Mouse (Mus musculus): ENCODE data around the gene Plekha7.
"Not testable (repeated sequence)": the region's sequence is repeated elsewhere in the genome, so short reads cannot be mapped to it uniquely, and the experiment has no call there.

Gene Plekha7

DNA sequence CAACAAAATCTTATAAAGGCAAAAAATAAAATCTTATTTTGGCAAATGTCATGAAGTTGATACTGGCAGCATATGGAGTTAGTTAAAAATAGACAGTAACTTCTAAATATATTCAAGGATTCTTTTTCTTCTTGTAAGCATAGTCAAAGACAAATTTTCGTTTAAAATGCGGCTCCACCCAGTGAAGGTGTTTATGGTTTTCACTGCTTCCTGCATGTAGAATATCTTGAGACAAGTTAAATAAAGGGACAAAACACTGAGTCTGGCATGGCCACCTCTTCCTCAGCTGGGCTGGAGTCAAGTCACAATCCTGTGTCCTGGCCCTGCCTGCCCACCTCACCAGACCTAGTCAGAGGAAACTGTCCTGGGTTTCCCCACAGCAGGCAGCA is 184.6 kb downstream of the Plekha7 start:
- DNase-seq = no peak

DNA sequence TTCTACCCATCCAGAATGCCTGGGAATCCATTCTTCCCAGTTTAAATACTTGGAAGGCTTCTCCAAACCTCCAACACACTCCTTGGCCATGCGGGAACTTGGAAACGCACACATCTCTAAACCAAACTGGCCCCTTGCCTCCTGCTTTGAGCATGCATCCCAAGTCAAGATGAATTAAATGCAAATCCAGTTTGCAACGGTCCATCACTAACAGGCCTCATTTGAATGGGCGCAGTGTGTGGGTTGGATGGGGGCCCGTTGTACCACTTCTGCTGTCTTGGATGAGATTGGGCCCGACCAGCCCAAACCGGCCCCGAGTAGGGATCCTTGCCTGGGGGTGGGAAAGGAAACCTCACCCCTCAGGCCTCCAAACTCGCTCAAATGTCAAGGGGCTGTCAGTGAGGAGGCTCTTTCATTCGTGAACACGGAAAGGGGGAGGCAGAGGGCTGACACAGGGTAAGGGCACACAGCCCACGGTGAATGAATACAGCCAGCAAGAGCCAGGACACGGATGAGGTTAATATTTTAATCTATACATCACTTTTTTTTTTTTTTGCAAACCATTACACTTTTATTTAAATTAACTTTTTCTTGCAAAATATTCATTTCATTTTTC is 185.1 kb downstream of the Plekha7 start:
- no peak for DNase-seq

DNA sequence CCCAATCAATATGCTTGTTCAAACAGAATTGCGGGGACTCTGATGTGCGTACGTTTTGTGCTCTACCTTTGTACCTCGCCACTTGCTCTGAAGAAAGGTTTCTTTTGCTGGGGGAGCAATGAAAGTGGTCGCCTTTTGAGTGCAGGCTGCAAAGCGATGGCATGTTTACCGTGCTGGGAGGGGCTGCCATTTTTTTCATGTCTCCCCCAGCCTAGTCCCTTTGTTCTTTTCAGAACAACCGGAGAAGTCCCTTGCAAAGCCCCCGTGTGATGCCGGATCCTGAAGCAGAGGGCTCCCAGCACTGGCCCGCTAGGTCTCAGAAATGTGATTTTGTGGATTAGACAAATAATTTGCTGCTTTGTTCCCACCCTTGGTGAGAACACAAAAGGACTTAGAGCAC is 187.0 kb downstream of the Plekha7 start:
- DNase-seq = no peak

DNA sequence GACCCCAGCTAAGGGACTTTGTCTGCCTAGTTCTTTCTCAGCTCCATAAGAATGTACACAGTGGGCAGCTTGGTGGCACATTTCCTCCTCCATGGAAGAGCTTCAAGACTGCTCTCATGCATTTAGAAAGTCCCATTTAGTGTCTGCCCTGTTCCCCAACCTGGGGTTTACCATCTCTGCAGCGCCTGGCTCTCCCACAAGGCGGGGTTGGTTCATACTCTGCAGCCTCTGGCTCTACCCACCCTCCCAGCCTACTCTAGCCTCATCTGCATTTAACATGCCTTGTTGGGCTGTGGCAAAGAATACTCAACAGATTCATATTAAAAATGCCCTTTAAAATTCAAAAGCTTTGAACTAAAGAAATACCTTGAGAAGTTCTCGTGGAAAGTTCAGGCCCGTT is 187.4 kb downstream of the Plekha7 start:
- no peak for DNase-seq

DNA sequence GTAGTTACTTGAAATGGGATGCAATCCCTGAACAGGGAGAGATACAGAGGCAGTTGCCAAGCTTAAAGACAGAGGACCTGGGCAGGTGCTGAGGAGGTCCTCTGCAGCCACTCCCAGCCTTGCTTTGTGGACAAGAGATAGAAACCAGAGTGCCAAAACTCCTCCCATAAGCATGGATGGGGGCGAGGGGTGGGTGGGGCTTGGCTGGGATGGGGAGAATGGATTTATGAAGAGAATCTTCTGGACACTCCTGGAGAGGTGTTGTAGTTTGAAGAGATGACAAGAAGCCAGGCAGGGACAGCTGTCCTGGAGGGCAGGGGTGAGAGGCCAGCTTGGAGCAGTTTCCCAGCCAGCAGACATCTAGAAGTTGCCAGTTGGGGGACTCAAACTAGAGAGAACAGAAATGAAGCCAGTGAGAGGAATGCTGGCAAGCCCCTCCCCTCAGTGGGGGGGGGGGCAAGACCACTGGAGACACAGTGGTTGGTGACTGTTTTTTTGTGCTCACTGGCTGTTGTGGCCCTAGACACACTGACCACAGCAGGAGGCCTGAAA is 188.8 kb downstream of the Plekha7 start:
- DNase-seq = no peak

DNA sequence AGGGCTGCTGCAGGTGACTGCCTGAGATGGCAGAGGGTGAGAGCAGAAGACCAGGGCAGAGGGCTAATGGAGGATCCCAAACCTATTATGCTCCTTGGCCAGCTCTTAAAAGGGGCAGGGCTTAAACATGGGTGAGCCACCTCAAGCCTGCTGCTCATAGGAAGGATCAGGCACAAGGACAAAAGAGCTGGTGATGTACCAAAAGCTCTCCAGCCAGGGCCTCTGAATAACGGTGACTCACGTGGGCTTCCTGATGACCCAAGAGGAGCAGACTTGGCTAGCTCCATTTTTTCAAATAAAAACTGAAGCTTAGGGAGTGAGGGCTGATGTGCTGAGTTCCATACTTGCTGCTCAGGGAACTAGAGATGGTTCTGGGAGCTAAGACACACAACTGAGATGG is 192.2 kb downstream of the Plekha7 start:
- no peak for DNase-seq

DNA sequence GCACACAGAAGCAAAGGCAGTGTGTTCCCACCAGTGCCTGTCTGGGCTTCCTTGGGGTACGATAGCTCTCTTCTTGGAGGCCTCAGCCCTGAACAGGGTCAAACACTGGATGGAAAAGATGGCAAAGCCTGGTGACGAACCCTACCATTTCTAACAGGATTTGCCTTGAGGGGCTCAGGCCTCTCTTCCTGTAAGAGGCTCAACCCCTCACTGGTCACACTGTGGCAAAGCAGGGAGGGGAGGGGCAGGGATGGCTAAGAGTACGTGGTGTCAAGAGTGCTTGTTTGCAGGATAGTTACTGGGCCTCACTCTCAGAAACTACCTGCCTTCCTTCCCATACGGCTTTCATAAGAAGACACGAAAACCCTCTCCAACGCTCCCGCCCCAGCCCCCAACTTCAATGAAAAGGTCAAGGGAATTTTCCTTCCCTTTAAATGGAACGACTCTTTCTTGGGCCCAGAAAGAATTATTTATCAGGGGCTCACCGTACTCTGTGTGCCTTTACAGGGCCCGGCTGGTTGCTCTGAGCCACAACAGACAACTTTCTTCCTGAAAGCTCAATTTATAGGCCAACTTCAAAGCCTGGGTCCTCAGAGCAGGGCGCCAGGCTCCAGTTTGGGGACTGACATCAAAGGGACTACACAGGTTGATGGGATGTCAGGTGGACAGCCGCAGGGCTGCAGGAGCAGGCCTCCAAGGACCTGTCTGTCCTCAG is 192.8 kb downstream of the Plekha7 start:
- no peak for DNase-seq

DNA sequence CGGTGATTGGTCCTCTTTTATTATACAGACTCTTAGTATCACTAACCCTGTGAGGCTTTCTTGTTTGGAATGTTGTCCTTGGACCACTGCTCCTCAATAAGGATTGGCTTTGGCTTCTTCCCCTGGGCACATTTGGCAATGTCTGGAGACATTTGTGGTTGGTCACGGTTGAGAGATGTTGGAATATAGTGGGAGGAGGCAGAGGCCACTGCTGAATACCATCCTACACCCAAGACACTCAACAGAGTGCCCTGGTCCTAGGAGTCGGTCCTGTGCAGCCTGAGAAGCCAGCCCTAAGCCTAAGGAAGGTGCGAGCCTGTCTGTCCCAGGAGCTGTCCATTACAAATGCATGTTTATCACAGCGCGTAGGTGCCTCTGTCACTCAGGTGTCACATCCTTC is 196.6 kb downstream of the Plekha7 start:
- no peak for DNase-seq

DNA sequence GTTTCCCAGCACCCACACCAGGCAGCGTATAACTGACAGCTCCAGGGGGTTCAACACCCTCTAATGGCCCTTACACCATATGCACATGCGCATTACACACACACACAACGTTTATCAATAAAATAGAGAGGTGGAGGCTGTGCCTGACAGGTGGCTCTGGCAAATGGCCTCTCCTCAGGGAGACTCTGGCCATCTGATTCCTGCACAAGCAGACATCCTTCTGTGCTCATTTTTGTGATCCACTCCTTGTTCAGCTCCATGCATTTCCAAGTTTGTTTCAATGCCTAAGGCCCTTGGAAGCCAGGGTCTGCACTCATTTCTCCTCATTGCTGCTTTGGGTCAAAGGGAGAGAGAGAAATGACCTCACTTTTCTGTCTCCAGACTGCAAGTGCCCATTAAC is 197.5 kb downstream of the Plekha7 start:
- DNase-seq = no peak

DNA sequence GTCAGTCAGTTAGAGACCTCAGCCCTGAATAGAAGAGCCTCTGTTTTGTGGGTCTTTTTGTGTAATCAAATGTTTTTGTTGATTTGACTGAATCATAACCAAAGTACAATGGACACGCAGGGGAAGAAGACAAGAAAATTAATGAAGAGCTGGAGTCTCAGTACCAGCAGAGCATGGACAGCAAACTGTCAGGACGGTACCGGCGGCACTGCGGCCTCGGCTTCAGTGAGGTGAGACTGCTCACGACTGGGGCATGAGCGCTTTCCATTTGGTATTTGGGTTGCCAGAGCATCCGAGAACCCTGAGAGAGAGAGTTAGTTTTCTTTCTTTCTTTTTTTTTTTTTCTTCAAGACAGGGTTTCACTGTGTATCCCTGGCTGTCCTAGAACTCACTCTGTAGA is 205.1 kb downstream of the Plekha7 start:
- no peak for DNase-seq

DNA sequence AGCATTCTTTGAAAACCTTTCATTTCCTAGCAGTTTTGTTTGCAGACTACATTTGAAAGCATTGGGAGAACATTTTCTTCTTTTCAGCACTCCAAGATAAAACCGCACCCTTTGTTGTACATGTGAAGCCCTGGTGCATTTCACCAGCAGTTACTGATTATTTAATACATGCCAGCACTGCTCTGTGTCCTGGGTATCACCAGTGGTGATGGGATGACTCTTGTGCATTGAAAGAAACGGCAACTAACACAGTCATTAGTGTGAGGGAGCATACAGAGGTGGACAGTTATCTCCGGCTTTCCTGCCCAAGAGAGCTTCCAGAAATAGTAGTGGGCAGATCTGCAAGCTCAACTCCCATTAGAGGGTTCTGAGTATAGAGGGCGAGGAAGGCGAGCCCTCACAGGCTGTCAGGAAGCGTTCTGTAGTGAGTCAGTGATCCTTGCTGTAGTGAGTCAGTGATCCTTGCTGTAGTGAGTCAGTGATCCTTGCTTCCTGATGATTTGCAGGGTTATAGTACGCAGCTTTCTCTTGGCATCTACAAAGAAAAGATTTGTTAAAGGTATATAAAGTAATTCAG is 208.1 kb downstream of the Plekha7 start:
- DNase-seq = no peak

DNA sequence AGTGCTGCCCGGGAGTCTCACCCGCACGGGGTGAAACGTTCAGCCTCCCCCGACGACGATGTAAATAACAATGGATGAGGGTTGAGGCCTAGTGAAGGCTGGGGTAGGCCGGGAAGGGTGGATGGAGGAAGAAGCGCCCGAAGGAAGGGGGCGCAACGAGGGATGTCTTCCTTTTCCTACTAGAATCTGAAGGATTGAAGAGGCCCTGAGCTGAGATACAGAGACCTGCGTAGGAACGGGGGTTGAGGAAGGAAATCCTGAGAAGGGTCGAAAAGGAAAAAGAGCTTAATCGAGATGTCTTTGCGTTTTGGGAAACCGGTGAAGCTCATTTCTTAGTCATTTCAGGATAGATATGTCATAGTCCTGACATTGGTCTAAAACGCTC is 214.7 kb downstream of the Plekha7 start:
- DNase-seq = no peak

DNA sequence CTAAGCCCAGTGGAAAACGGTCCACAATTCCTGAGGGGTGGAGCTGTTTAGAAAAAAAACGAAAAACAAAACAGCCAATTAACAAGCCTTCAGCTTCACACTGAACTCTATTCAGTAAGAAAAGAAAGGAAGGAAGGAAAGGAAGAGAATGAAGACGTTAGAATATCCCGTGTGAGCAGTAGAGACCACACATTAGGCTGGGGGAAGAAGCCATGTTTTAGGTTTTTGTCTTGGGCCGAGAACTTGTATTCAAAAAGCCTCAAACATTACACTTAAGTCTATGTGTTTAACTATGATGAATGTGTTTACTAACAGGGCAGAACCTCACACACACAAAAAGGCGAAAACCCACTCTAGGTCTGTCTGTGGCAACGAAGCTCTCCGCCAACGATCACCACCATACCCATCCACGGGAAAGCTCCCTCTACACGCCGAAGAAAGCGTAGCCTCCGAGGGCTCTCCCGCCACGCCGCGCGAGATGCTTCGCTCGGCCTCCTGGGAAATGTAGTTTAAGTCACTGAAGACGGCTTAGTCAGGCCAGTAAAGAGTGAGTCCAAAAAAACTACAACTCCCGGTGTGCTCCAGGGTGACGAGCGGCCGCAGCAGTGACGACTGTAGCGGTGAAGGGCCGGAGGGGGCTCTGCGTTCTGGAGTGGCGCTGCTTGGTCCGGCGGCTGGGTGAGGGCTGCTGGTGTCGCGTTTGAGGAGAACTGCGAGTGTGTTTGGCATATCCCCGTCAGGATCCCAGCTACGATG is 215.3 kb downstream of the Plekha7 start:
- DNase-seq = peak; percentile 95

DNA sequence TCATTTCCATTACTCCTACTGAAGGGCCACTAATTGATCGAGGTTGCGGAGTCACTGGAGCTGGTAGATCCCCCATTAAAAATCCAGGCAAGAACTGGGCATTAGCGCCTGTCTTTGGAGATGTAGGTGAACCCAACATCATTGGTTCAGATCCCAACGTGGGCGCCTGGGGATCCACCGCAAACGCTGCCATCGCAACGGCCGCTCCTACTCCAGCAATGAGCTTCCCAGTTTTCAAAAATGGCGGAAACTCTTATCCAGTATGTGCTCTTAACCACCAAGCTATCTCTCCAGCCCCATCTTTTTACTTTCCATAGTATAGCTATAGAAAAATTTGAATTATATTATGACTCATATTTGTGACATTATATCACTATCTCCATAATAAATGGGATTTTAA is 223.8 kb downstream of the Plekha7 start, which contains the start of gene Gm4353:
TSS of gene Gm4353 (minus strand) at position 270 of the 400 bp plus-strand sequence.
- DNase-seq = not testable (repeated sequence)
